Mouse (Mus musculus) liver, adult 2 months (tissue): ENCODE results near the gene Dtd1.

Experiments
- CTCF ChIP-seq: fragments of 200-500 bp; IDR thresholded peaks from 2 replicates; pipeline ENCODE4 v1.5.1; 2011; ENCODE audit warnings: low read depth, low read length, control low read depth
- POLR2A ChIP-seq: fragments of 200-500 bp; IDR thresholded peaks from 2 replicates; pipeline ENCODE4 v1.6.1; 2011; ENCODE audit warnings: low read length, control low read depth; ENCODE audit not compliant: insufficient read depth; ENCODE audit errors: extremely low read depth

DNA sequence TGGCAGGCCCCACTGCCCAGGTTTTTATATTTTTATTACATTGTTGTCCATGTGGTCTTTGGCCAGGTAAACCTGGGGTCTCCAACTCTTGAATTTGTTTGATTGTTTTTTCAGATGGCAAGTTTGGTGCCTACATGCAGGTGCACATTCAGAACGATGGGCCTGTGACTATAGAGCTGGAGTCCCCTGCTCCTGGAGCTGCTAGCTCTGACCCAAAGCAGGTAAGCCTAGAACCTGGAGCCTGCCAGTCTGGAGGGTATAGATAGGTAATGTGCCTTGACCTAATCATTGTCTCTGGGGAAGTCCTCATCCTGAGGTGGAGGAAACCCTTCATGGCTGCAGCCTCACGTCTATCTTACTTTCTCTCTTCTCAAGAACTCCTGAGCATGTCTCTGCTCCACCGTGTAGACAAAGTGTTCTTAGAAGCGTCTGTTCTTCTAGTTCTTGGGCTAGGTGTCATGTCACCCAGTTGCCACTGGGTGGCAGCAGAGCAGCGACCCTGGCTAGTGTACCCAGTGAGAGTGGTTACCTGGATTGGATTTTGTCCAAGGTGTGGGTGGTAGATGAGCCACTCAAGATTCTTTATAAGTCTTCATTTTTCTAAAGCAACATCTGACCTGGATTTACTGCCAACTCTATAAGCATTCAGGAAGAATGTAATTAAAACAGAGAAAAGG, 36.1 kb downstream of the Dtd1 start:
- peak; percentile 94 for TF ChIP-seq CTCF
- no peak for TF ChIP-seq POLR2A
